Mouse (Mus musculus) hindbrain, postnatal 0 days (tissue): Measurements from ENCODE around the gene Cblb. TPM values are rescaled to one million over a fixed set of nuclear protein-coding genes. Genes with fewer than 3 reads are reported as not detected.

Source experiments
- ATAC-seq: fragments of 200-750 bp; cut with Nextera tagmentation; 2 replicates; pipeline ENCODE4 v1.8.0; 2017; ENCODE audit warnings: mild to moderate bottlenecking, moderate TSS enrichment, moderate library complexity
- DNase-seq: peaks from one replicate; pipeline ENCODE4 v3.0.0-alpha.2; 2015; ENCODE audit warnings: low spot score
- H3K27ac ChIP-seq: fragments of 300-500 bp; sonication (generic); 2 replicates; pipeline ENCODE4 v1.5.1; 2014; ENCODE audit warnings: mild to moderate bottlenecking
- H3K27me3 ChIP-seq: fragments of 300-500 bp; sonication (generic); 2 replicates; pipeline ENCODE4 v1.6.1; 2014; ENCODE audit warnings: low read length, mixed read lengths; ENCODE audit not compliant: insufficient read depth
- H3K36me3 ChIP-seq: fragments of 300-500 bp; sonication (generic); 2 replicates; pipeline ENCODE4 v1.6.1; 2014; ENCODE audit warnings: low read length, mixed read lengths; ENCODE audit not compliant: insufficient read depth
- H3K4me1 ChIP-seq: fragments of 300-500 bp; sonication (generic); 2 replicates; pipeline ENCODE4 v1.6.1; 2014; ENCODE audit warnings: antibody characterized with exemption, low read length, mixed read lengths; ENCODE audit not compliant: insufficient read depth
- H3K4me2 ChIP-seq: fragments of 300-500 bp; sonication (generic); 2 replicates; pipeline ENCODE4 v1.6.1; 2014; ENCODE audit warnings: low read depth, mild to moderate bottlenecking, low read length, moderate library complexity, mixed read lengths
- H3K4me3 ChIP-seq: fragments of 300-500 bp; sonication (generic); 2 replicates; pipeline ENCODE4 v1.5.1; 2014; ENCODE audit warnings: low read length
- H3K9ac ChIP-seq: fragments of 300-500 bp; sonication (generic); replicated peaks from 2 replicates; pipeline ENCODE4 v1.6.1; 2014; ENCODE audit warnings: mild to moderate bottlenecking, low read length, moderate library complexity, mixed read lengths
- H3K9me3 ChIP-seq: fragments of 300-500 bp; sonication (generic); 2 replicates; pipeline ENCODE4 v1.6.1; 2016; ENCODE audit warnings: low read length, mixed read lengths
- CTCF ChIP-seq: IDR thresholded peaks from 2 replicates; pipeline ENCODE4 v1.5.1; 2016; ENCODE audit warnings: antibody characterized with exemption, control low read depth, low read depth
- WGBS: fragments of 180-500 bp; shearing (Covaris S2); extraction: QIAGEN DNeasy Blood & Tissue Kit; methylation state at CpG from one replicate; pipeline ENCODE4 v1.1.7; 2014; 5-methylcytosine and 5-hydroxymethylcytosine counted together
- polyA plus RNA-seq: library from polyadenylated mRNA; unstranded; fragments of >200 nt; fragmentation: Nextera tagmentation; extraction: Ambion mirVana; gene quantifications from 2 replicates; pipeline ENCODE4 v1.2.1, GENCODE M21; 2015
- total RNA-seq: library from RNA; depleted of rRNA; stranded (reverse); fragments of >200 nt; gene quantifications from 2 replicates; pipeline ENCODE4 v1.2.3, GENCODE M21; 2014

The Cblb gene
- total and polyA plus RNA-seq, 2 experiments from 2014 or later = 4.3 to 11.4 TPM

DNA sequence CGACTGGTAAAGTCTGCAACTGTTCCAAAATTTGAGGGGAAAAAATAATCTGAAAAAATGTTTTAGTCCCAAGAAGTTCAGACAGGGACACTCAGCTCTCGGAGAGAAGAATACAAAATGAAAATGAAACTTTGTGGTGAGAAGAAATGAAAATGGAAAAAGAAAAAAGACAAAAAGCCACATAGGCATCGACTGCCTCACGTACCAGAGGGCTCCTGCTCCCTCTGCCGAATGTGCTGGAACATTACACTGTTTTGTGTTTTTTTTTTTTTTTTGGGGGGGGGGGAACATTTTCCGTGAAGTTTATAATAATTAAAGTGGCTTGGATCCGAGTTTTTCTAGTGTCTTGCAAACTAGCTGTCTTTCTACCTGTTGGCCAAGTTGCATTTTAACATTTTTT is 151.0 kb downstream of the Cblb start:
- no peak for ATAC-seq
- 88% methylated on average over 7 of the region's 7 CpGs for WGBS
- H3K4me2 ChIP-seq = no peak overlapping the region
- TF ChIP-seq CTCF = peak; percentile 37
- no peaks in the 10 kb centered on the region for H3K27me3 ChIP-seq
- no peaks in the 10 kb centered on the region for H3K9me3 ChIP-seq
- H3K36me3 ChIP-seq = no peaks in the 10 kb centered on the region; the same call in 1 of the 2 replicates
- no peak overlapping the region for H3K9ac ChIP-seq
- no peak overlapping the region for H3K27ac ChIP-seq
- DNase-seq = no peak
- H3K4me3 ChIP-seq = no peak overlapping the region
- no peaks in the 10 kb centered on the region for H3K4me1 ChIP-seq

- no peaks in the 10 kb centered on the region; the same call in 1 of the 2 replicates for H3K36me3 ChIP-seq
- ATAC-seq = no peak
- 82% methylated on average over 10 of the region's 10 CpGs for WGBS
Observed at GRCm38 (mm10) chr16:52184350-52184749, 153.3 kb downstream of the Cblb start.

GRCm38 (mm10) chr16:52186731-52187130 is 155.7 kb downstream of the Cblb start:
- ATAC-seq (no peak), DNase-seq (peak; percentile 24)
- H3K4me2 ChIP-seq = no peak overlapping the region
- no peak overlapping the region for H3K27ac ChIP-seq
- no peak overlapping the region for H3K9ac ChIP-seq
- no peaks in the 10 kb centered on the region for H3K9me3 ChIP-seq
- no peak for TF ChIP-seq CTCF
- peaks cover 4% of the 10 kb centered on the region; the same call in 1 of the 2 replicates for H3K36me3 ChIP-seq
- H3K4me1 ChIP-seq = no peaks in the 10 kb centered on the region
- no peak overlapping the region for H3K4me3 ChIP-seq
- whole genome bisulfite sequencing = 61% methylated on average over 10 of the region's 10 CpGs
- no peaks in the 10 kb centered on the region for H3K27me3 ChIP-seq

More at GRCm38 (mm10) chr16:52184350-52184749, 153.3 kb downstream of the Cblb start:
- DNase-seq = no peak
- Histone ChIP-seq H3K27ac (no peak overlapping the region), H3K4me2 (no peak overlapping the region), H3K4me1 (no peaks in the 10 kb centered on the region), H3K9me3 (no peaks in the 10 kb centered on the region), H3K9ac (no peak overlapping the region), H3K27me3 (no peaks in the 10 kb centered on the region), H3K4me3 (no peak overlapping the region)
- TF ChIP-seq CTCF = no peak

GRCm38 (mm10) chr16:52189103-52189502 is 158.1 kb downstream of the Cblb start:
- no peak overlapping the region for H3K4me3 ChIP-seq
- no peaks in the 10 kb centered on the region for H3K9me3 ChIP-seq
- TF ChIP-seq CTCF = peak; percentile 59

DNA sequence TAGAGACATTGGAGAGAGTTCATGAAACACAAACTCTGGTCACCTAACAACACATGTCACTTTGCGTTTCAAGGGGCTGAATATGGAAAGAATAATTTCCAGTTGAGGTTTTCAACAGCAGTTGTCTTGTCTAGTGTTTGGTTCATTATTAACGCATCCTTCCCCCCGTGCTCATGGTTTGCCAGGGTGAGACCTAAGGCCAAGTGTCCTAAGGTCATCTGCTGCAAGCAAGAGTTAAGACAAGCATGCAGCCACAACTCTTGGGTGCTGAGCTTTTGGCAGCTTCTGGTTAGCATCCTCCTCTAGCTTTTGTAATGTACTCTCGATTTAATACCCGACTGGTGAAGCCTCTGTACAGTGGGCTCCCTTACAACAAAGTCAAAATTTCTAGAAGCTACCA is 159.7 kb downstream of the Cblb start:
- H3K9me3 ChIP-seq = no peaks in the 10 kb centered on the region
- H3K27me3 ChIP-seq = no peaks in the 10 kb centered on the region
- no peak for TF ChIP-seq CTCF
- H3K4me3 ChIP-seq = no peak overlapping the region
- H3K27ac ChIP-seq = no peak overlapping the region
- peaks cover 4% of the 10 kb centered on the region; the same call in 1 of the 2 replicates for H3K36me3 ChIP-seq
- H3K4me1 ChIP-seq = no peaks in the 10 kb centered on the region
- WGBS = 87% methylated on average over 5 of the region's 5 CpGs
- DNase-seq (no peak), ATAC-seq (no peak)
- H3K4me2 ChIP-seq = no peak overlapping the region
- no peak overlapping the region for H3K9ac ChIP-seq

More at GRCm38 (mm10) chr16:52189103-52189502, 158.1 kb downstream of the Cblb start:
- Histone ChIP-seq H3K27me3 (no peaks in the 10 kb centered on the region), H3K4me2 (no peak overlapping the region), H3K4me1 (no peaks in the 10 kb centered on the region), H3K36me3 (peaks cover 4% of the 10 kb centered on the region; the same call in 1 of the 2 replicates), H3K27ac (no peak overlapping the region), H3K9ac (no peak overlapping the region)
- ATAC-seq = 0 out of 2 replicates have a peak, but pooled peaks have one; percentile 18
- peak; percentile 27 for DNase-seq
- WGBS = 58% methylated on average over 1 of the region's 2 CpGs

DNA sequence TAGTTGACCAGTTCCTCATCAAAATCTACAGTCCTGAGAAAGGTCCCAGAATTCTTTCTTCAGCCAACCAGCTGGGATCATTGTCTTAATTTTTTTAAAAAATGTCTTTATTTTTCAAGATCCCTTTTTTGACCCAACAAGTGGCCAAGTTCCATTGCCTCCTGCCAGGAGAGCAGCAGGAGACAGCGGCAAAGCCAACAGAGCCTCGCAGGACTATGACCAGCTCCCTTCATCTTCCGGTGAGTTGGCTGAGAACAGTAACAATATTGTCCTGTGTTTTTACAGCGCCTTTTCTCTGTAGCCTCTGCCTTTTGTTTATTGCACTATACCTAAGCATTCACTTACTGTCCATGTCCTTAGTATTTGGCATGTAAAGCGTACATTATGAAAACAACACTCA is 163.0 kb downstream of the Cblb start:
- Histone ChIP-seq H3K36me3 (peaks cover 4% of the 10 kb centered on the region; the same call in 1 of the 2 replicates), H3K4me3 (no peak overlapping the region), H3K4me2 (no peak overlapping the region), H3K4me1 (no peaks in the 10 kb centered on the region), H3K9ac (no peak overlapping the region), H3K9me3 (no peaks in the 10 kb centered on the region), H3K27ac (no peak overlapping the region), H3K27me3 (no peaks in the 10 kb centered on the region)
- no peak for TF ChIP-seq CTCF
- ATAC-seq = no peak
- 66% methylated on average over 5 of the region's 5 CpGs for WGBS
- no peak for DNase-seq

GRCm38 (mm10) chr16:52194866-52195265 is 163.8 kb downstream of the Cblb start:
- H3K4me3 ChIP-seq = no peak overlapping the region
- H3K27ac ChIP-seq = no peak overlapping the region
- DNase-seq = no peak
- no peaks in the 10 kb centered on the region for H3K4me1 ChIP-seq
- no peak for TF ChIP-seq CTCF
- H3K4me2 ChIP-seq = no peak overlapping the region
- ATAC-seq = no peak
- peaks cover 4% of the 10 kb centered on the region; the same call in 1 of the 2 replicates for H3K36me3 ChIP-seq
- no peak overlapping the region for H3K9ac ChIP-seq
- no peaks in the 10 kb centered on the region for H3K9me3 ChIP-seq
- 82% methylated on average over 3 of the region's 3 CpGs for WGBS
- H3K27me3 ChIP-seq = no peaks in the 10 kb centered on the region
